Mouse (Mus musculus): ENCODE data around the gene Gm13101. TPM values are rescaled to one million over a fixed set of nuclear protein-coding genes. Genes with fewer than 3 reads are reported as not detected.

The Gm13101 gene
- not detected in 2 replicates for polyA plus RNA-seq (2012; rRNA removed)

GRCm38 (mm10) chr4:143966850-143967249, at the start of gene Gm13101:
TSS of gene Gm13101 (minus strand) at chr4:143966950.

DNA sequence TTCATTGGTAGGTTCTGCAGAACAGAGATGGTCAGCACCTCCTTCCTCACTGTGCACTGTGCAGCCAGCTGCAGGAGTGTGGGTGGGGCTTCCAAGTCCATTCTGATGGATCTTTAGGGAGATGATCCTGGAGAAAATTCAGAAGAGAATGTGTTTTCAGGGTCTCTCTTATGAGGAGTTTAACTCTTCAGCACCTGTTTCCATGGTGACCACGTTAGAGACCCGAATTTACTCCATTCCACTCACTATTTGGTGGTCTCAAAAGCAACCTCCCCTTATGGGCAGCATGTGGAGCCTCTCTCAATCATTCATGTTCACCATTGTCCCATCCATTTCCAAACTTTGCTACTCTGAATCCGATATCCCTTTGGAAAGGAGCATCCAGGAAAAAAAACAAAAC, 27.5 kb upstream of the Gm13101 start, which contains the start of gene Pramef17:
Gene Pramef17, minus strand, starts transcription at position 101 of the 400 bp plus-strand sequence.

GRCm38 (mm10) chr4:143950916-143951315, 15.8 kb downstream of the Gm13101 start, which contains the start of gene Pramef25:
TSS of gene Pramef25 (minus strand) at chr4:143951016.

Other genes with a start within 250 kb of the Gm13101 start
- gene Gm13078, start 247.5 kb downstream of the Gm13101 start, polyA plus RNA-seq (2012; rRNA removed) = not detected in 2 replicates
- gene Gm13023, start 177.6 kb downstream of the Gm13101 start, polyA plus RNA-seq (2012; rRNA removed) = not detected in 2 replicates
- gene Gm13084, start 150.9 kb downstream of the Gm13101 start, polyA plus RNA-seq (2012; rRNA removed) = not detected in 2 replicates
- not detected in 2 replicates for gene Gm13103, start 120.5 kb downstream of the Gm13101 start, polyA plus RNA-seq (2012; rRNA removed)
- gene Pramef6, start 66.6 kb downstream of the Gm13101 start, polyA plus RNA-seq (2012; rRNA removed) = not detected in 2 replicates
- not detected in 2 replicates for gene Pramef25, start 15.9 kb downstream of the Gm13101 start, polyA plus RNA-seq (2012; rRNA removed)
- not detected in 2 replicates for gene Pramef17, start 27.4 kb upstream of the Gm13101 start, polyA plus RNA-seq (2012; rRNA removed)
- gene Pramel4, start 92.2 kb upstream of the Gm13101 start, polyA plus RNA-seq (2012; rRNA removed) = not detected in 2 replicates
- gene Gm13102, start 139.5 kb upstream of the Gm13101 start, polyA plus RNA-seq (2012; rRNA removed) = not detected in 2 replicates
- not detected in 2 replicates for gene Oog3, start 195.7 kb upstream of the Gm13101 start, polyA plus RNA-seq (2012; rRNA removed)
- gene Oog2, start 223.8 kb upstream of the Gm13101 start, polyA plus RNA-seq (2012; rRNA removed) = not detected in 2 replicates
- not detected in 2 replicates for gene C87977, start 246.4 kb upstream of the Gm13101 start, polyA plus RNA-seq (2012; rRNA removed)